Mouse (Mus musculus): ENCODE measurements around the gene Rpl13a. TPM values are rescaled to one million over a fixed set of nuclear protein-coding genes. Genes with fewer than 3 reads are reported as not detected.

Gene Rpl13a
- polyA plus RNA-seq, 1 experiment = 6,379 TPM

DNA sequence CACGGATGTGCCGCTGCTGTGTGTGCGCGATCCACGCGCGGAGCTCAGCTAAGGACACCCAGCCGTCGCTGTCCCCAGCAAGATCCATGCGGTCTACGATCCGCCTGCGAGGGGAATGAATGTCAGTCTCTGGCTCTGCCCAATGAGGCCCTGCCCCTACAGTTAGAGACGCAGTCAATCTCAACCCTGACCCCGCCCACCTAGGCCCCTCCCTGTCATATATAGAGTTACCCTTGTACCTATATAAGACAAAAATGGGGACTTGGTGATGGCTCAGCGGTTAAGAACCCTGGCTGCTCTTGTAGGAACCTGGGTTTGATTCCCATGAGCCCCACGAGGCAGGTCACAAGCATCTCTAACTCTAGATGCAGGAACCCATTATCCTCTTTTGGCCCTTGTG is 40.0 kb downstream of the Rpl13a start:
- no peaks in the 10 kb centered on the region for H3K79me2 ChIP-seq (ENCODE audit: control insufficient read depth, insufficient read depth)
- no peaks in the 10 kb centered on the region for H3K79me3 ChIP-seq (ENCODE audit: low read depth)
- TF ChIP-seq MYOD1 (IDR thresholded peaks at IDR 0.05; ENCODE audit: control insufficient read depth, insufficient read length, low read depth) = no peak
- no peak for TF ChIP-seq CEBPB (IDR thresholded peaks at IDR 0.05; ENCODE audit: low read depth)
- no peak for TF ChIP-seq MAX (IDR thresholded peaks at IDR 0.05)
- TF ChIP-seq FOSL1 (IDR thresholded peaks at IDR 0.05; ENCODE audit: insufficient read depth, low read length, poor library complexity, severe bottlenecking) = no peak
- no peak for TF ChIP-seq MYOG (IDR thresholded peaks at IDR 0.05; ENCODE audit: control insufficient read depth, extremely low read depth, insufficient read length)
- no peak for TF ChIP-seq CTCF (IDR thresholded peaks at IDR 0.05; ENCODE audit: control insufficient read depth, insufficient read depth, insufficient read length)
- no peak for TF ChIP-seq USF1 (IDR thresholded peaks at IDR 0.05; ENCODE audit: low read depth)
- no peaks in the 10 kb centered on the region for H3K27me3 ChIP-seq (ENCODE audit: control insufficient read depth, insufficient read depth, insufficient read length)
- H3K4me3 ChIP-seq (ENCODE audit: insufficient read depth, poor library complexity, severe bottlenecking) = no peak overlapping the region
- no peak overlapping the region for H3ac ChIP-seq (ENCODE audit: control insufficient read depth, insufficient read length, low read depth)
- no peaks in the 10 kb centered on the region for H3K36me3 ChIP-seq (ENCODE audit: control insufficient read depth, insufficient read depth)

DNA sequence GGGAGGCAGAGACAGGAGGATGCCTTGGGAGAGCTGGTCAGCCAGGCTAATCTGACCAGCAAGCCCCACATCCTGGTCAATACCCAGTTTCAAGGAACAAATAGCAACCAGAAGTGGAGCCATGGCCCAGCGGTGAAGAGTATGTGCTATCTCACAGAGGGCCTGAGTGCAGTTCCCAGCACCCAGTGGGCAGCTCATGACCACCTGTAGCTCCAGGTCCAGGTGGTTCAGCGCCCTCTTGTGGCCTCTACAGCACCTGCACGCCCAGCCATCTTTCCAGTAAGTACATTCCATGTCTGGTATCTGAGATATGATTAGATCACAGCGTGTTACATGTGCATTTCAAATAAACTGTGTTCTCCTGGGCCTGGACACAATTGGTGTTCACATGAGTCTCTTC is 42.5 kb downstream of the Rpl13a start:
- no peaks in the 10 kb centered on the region for H3K79me2 ChIP-seq (ENCODE audit: control insufficient read depth, insufficient read depth)
- no peak overlapping the region for H3ac ChIP-seq (ENCODE audit: control insufficient read depth, insufficient read length, low read depth)
- TF ChIP-seq MAX (IDR thresholded peaks at IDR 0.05) (no peak), CTCF (IDR thresholded peaks at IDR 0.05; ENCODE audit: control insufficient read depth, insufficient read depth, insufficient read length) (no peak), USF1 (IDR thresholded peaks at IDR 0.05; ENCODE audit: low read depth) (no peak)
- no peaks in the 10 kb centered on the region for H3K27me3 ChIP-seq (ENCODE audit: control insufficient read depth, insufficient read depth, insufficient read length)
- no peak overlapping the region for H3K4me3 ChIP-seq (ENCODE audit: insufficient read depth, poor library complexity, severe bottlenecking)
- no peaks in the 10 kb centered on the region for H3K36me3 ChIP-seq (ENCODE audit: control insufficient read depth, insufficient read depth)
- H3K79me3 ChIP-seq (ENCODE audit: low read depth) = no peaks in the 10 kb centered on the region

DNA sequence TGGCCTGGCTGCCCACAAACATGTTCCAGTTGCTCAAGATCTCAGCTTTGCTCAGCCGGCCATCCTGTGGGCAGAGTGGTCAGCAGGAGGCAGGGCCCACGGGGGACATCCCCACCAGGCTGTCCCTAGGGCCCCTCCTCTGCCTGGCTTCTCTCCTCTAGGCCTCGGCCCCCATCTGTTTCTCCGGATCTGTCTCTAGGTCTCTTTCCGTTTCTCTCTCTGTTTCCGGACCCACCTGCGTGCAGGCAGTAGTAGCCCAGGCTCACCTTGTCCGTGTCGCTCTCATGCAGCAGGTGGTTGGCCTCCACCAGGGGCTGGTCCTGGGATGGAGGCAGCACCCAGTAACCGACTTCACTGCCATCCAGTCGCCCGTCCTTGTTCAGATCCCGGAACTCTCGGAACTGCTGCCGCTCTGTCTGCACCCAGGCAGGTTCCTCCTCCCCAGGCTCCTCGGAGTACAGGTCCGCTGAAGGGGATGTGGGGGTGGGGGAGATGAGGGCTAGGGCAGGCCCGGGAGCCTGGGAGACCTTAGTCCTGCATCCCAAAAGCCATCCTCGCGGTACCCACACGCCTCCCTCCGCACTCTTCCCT is 45.2 kb downstream of the Rpl13a start:
- Histone ChIP-seq H3K36me3 (ENCODE audit: control insufficient read depth, insufficient read depth) (no peaks in the 10 kb centered on the region), H3ac (ENCODE audit: control insufficient read depth, insufficient read length, low read depth) (no peak overlapping the region), H3K79me2 (ENCODE audit: control insufficient read depth, insufficient read depth) (no peaks in the 10 kb centered on the region), H3K27me3 (ENCODE audit: control insufficient read depth, insufficient read depth, insufficient read length) (no peaks in the 10 kb centered on the region), H3K79me3 (ENCODE audit: low read depth) (no peaks in the 10 kb centered on the region), H3K4me3 (ENCODE audit: insufficient read depth, poor library complexity, severe bottlenecking) (no peak overlapping the region)
- TF ChIP-seq CEBPB (IDR thresholded peaks at IDR 0.05; ENCODE audit: low read depth) = no peak
- TF ChIP-seq USF1 (IDR thresholded peaks at IDR 0.05; ENCODE audit: low read depth) = no peak

DNA sequence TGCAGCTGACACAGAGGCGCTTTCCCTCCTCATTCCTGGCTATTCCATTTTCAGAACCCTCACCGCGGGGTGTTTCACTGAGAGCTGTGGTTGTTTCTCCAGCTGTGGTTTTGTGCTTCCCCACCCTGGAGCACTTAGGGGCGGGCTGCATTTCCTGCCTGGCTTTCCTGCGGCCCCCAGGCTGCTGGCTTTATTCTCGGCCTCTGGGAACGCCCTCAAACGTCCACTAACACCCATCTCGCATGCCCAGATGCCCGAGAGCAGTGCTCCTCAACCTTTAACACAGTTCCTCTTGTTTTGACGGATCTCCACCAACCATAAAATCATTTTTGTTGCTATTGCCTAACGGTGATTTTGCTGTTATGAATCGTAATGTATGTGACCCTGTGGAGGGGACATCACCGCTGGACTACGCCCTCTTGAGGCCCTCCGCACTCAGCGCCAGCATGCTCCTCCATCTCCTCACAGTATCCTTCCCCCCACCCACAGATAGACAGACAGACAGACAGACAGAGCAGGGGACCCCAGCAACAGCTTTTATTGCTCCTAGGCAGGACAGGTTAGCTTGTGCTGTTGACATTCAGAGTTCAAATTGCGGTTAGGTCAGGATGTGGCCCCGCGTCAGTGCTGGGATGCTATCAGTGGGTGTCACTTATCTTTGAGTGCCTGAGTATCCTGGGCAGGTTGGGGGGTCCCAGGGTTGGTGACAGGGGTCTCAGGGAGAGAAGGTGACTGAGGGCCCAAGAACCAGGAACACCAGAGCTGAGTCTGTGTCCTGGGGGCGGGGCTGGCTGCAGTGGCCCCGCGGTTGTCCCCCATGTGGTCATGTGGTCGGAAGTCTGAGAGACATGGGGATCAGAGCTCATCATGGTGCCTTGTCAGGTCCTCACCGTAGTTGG is 45.9 kb downstream of the Rpl13a start:
- H3ac ChIP-seq (ENCODE audit: control insufficient read depth, insufficient read length, low read depth) = no peak overlapping the region
- H3K4me3 ChIP-seq (ENCODE audit: insufficient read depth, poor library complexity, severe bottlenecking) = no peak overlapping the region
- H3K27me3 ChIP-seq (ENCODE audit: control insufficient read depth, insufficient read depth, insufficient read length) = no peaks in the 10 kb centered on the region
- H3K79me2 ChIP-seq (ENCODE audit: control insufficient read depth, insufficient read depth) = no peaks in the 10 kb centered on the region
- H3K36me3 ChIP-seq (ENCODE audit: control insufficient read depth, insufficient read depth) = peaks cover 2% of the 10 kb centered on the region
- TF ChIP-seq USF1 (IDR thresholded peaks at IDR 0.05; ENCODE audit: low read depth) (peak; percentile 14), CTCF (IDR thresholded peaks at IDR 0.05; ENCODE audit: control insufficient read depth, insufficient read depth, insufficient read length) (peak; percentile 7), MYOD1 (IDR thresholded peaks at IDR 0.05; ENCODE audit: control insufficient read depth, insufficient read length, low read depth) (peak; percentile 36), MYOG (IDR thresholded peaks at IDR 0.05; ENCODE audit: control insufficient read depth, extremely low read depth, insufficient read length) (no peak), FOSL1 (IDR thresholded peaks at IDR 0.05; ENCODE audit: insufficient read depth, low read length, poor library complexity, severe bottlenecking) (no peak), MAX (IDR thresholded peaks at IDR 0.05) (no peak), CEBPB (IDR thresholded peaks at IDR 0.05; ENCODE audit: low read depth) (no peak)
- H3K79me3 ChIP-seq (ENCODE audit: low read depth) = no peaks in the 10 kb centered on the region

DNA sequence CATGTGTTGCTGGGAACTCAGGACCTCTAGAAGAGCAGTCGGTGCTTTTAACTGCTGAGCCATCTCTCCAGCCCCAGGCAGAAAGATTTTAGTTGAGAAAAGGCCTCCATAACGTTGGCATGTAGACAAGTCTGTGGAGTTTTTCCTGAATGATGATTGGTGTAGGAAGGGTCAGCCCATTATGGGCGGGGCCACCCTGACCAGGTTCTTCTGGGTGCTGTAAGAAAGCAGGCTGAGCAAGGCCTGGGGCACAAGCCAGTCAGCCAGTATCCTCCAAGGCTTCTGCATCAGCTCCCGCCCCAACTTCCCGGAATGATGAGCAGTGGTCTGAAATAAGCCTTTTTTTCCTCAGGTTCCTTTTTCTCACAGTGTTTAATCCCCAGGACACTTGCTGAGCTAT is 47.5 kb downstream of the Rpl13a start:
- TF ChIP-seq USF1 (IDR thresholded peaks at IDR 0.05; ENCODE audit: low read depth) (no peak), MYOG (IDR thresholded peaks at IDR 0.05; ENCODE audit: control insufficient read depth, extremely low read depth, insufficient read length) (no peak)

DNA sequence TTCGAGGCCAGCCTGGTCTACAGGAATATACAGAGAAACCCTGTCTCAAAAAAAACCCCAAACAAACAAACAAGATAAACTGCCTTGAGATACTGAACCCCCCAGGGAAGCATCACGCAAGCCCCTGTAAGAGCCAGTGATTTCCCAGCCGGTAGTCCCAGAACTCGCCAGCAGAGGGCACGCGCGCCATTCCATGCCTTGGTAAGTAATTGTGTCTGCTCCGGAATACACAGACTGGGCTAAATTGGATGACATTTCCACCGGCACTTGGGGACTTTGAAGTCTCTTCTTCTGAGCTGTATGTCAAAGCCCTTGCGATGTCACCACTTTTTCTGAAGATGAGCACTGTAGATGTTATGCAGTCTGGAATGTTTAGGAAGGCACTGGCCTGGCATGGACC is 48.7 kb downstream of the Rpl13a start:
- H3K79me3 ChIP-seq (ENCODE audit: low read depth) = no peaks in the 10 kb centered on the region
- H3K4me3 ChIP-seq (ENCODE audit: insufficient read depth, poor library complexity, severe bottlenecking) = no peak overlapping the region
- peaks cover 6% of the 10 kb centered on the region for H3K36me3 ChIP-seq (ENCODE audit: control insufficient read depth, insufficient read depth)
- no peak for TF ChIP-seq CEBPB (IDR thresholded peaks at IDR 0.05; ENCODE audit: low read depth)
- no peak for TF ChIP-seq USF1 (IDR thresholded peaks at IDR 0.05; ENCODE audit: low read depth)
- no peak for TF ChIP-seq MYOG (IDR thresholded peaks at IDR 0.05; ENCODE audit: control insufficient read depth, extremely low read depth, insufficient read length)
- no peak for TF ChIP-seq MYOD1 (IDR thresholded peaks at IDR 0.05; ENCODE audit: control insufficient read depth, insufficient read length, low read depth)
- TF ChIP-seq CTCF (IDR thresholded peaks at IDR 0.05; ENCODE audit: control insufficient read depth, insufficient read depth, insufficient read length) = peak; percentile 80
- TF ChIP-seq FOSL1 (IDR thresholded peaks at IDR 0.05; ENCODE audit: insufficient read depth, low read length, poor library complexity, severe bottlenecking) = no peak
- TF ChIP-seq MAX (IDR thresholded peaks at IDR 0.05) = no peak
- no peak overlapping the region for H3ac ChIP-seq (ENCODE audit: control insufficient read depth, insufficient read length, low read depth)
- no peaks in the 10 kb centered on the region for H3K79me2 ChIP-seq (ENCODE audit: control insufficient read depth, insufficient read depth)
- no peaks in the 10 kb centered on the region for H3K27me3 ChIP-seq (ENCODE audit: control insufficient read depth, insufficient read depth, insufficient read length)

More for the DNA sequence above, 47.5 kb downstream of the Rpl13a start:
- no peak overlapping the region for H3K4me3 ChIP-seq (ENCODE audit: insufficient read depth, poor library complexity, severe bottlenecking)
- H3K79me3 ChIP-seq (ENCODE audit: low read depth) = no peaks in the 10 kb centered on the region
- no peak overlapping the region for H3ac ChIP-seq (ENCODE audit: control insufficient read depth, insufficient read length, low read depth)
- H3K79me2 ChIP-seq (ENCODE audit: control insufficient read depth, insufficient read depth) = no peaks in the 10 kb centered on the region
- H3K36me3 ChIP-seq (ENCODE audit: control insufficient read depth, insufficient read depth) = peaks cover 6% of the 10 kb centered on the region
- no peaks in the 10 kb centered on the region for H3K27me3 ChIP-seq (ENCODE audit: control insufficient read depth, insufficient read depth, insufficient read length)
